Mouse (Mus musculus): ENCODE results near the gene Qrich2. TPM values are rescaled to one million over a fixed set of nuclear protein-coding genes. Genes with fewer than 3 reads are reported as not detected.
A peak's percentile ranks its signal among the peaks of the same experiment; 100 is the strongest.

Qrich2 gene
- polyA plus RNA-seq (2015; fragmentation: Nextera tagmentation; extraction: Ambion mirVana), result 0.26 TPM in 1 of 2 replicates, not detected in the other

GRCm38 (mm10) chr11:116466141-116466540, at the start of gene Qrich2:
TSS of gene Qrich2 (minus strand) at chr11:116466241.
- Histone ChIP-seq H3K9ac (ENCODE audit: low read length) (no peak within 1 kb of the TSS), H3K4me1 (replicated peaks; ENCODE audit: control insufficient read depth, insufficient read depth, low read length) (no peaks in the 10 kb centered on the region), H3K4me2 (ENCODE audit: low read depth, low read length) (no peak within 1 kb of the TSS), H3K9me3 (ENCODE audit: control insufficient read depth, low read length) (no peaks in the 10 kb centered on the region), H3K36me3 (ENCODE audit: control insufficient read depth, insufficient read depth, low read length) (peaks cover 11% of the 10 kb centered on the region), H3K27ac (ENCODE audit: low read length) (no peak within 1 kb of the TSS), H3K4me3 (ENCODE audit: low read length) (no peak within 1 kb of the TSS), H3K27me3 (ENCODE audit: control insufficient read depth, insufficient read depth, low read depth, low read length) (no peaks in the 10 kb centered on the region)
- ATAC-seq (ENCODE audit: low read depth), result no peak
- 50% methylated on average over 20 of the region's 20 CpGs for WGBS

- Histone ChIP-seq H3K4me2 (ENCODE audit: low read depth, low read length) (0 out of 2 replicates have a peak overlapping the region, but pooled peaks have one; percentile 11), H3K36me3 (ENCODE audit: control insufficient read depth, insufficient read depth, low read length) (no peaks in the 10 kb centered on the region), H3K4me3 (ENCODE audit: low read length) (no peak overlapping the region), H3K27ac (ENCODE audit: low read length) (no peak overlapping the region), H3K9ac (ENCODE audit: low read length) (no peak overlapping the region), H3K27me3 (ENCODE audit: control insufficient read depth, insufficient read depth, low read depth, low read length) (no peaks in the 10 kb centered on the region), H3K4me1 (replicated peaks; ENCODE audit: control insufficient read depth, insufficient read depth, low read length) (peaks cover 7% of the 10 kb centered on the region), H3K9me3 (ENCODE audit: control insufficient read depth, low read length) (no peaks in the 10 kb centered on the region)
- ATAC-seq (ENCODE audit: low read depth), result no peak
- 22% methylated on average over 24 of the region's 24 CpGs for WGBS
Observed at GRCm38 (mm10) chr11:116515330-116516020, 49.4 kb upstream of the Qrich2 start.

GRCm38 (mm10) chr11:116513531-116514038, 47.5 kb upstream of the Qrich2 start:
- Histone ChIP-seq H3K27ac (ENCODE audit: low read length) (0 out of 2 replicates have a peak overlapping the region, but pooled peaks have one; percentile 50), H3K27me3 (ENCODE audit: control insufficient read depth, insufficient read depth, low read depth, low read length) (no peaks in the 10 kb centered on the region), H3K4me2 (ENCODE audit: low read depth, low read length) (no peak overlapping the region), H3K36me3 (ENCODE audit: control insufficient read depth, insufficient read depth, low read length) (no peaks in the 10 kb centered on the region), H3K4me3 (ENCODE audit: low read length) (no peak overlapping the region), H3K4me1 (replicated peaks; ENCODE audit: control insufficient read depth, insufficient read depth, low read length) (peaks cover 4% of the 10 kb centered on the region), H3K9me3 (ENCODE audit: control insufficient read depth, low read length) (no peaks in the 10 kb centered on the region), H3K9ac (ENCODE audit: low read length) (no peak overlapping the region)
- ATAC-seq (ENCODE audit: low read depth), result peak; percentile 32; the same call in 1 of the 2 replicates
- 54% methylated on average over 4 of the region's 4 CpGs for WGBS

- no peak overlapping the region for H3K4me2 ChIP-seq (ENCODE audit: low read depth, low read length)
- ATAC-seq (ENCODE audit: low read depth), result no peak
- no peaks in the 10 kb centered on the region for H3K36me3 ChIP-seq (ENCODE audit: control insufficient read depth, insufficient read depth, low read length)
- H3K9ac ChIP-seq (ENCODE audit: low read length), result no peak overlapping the region
- peaks cover under 1% of the 10 kb centered on the region; the same call in 1 of the 2 replicates for H3K4me1 ChIP-seq (replicated peaks; ENCODE audit: control insufficient read depth, insufficient read depth, low read length)
- WGBS, result 73% methylated on average over 6 of the region's 6 CpGs
- no peak overlapping the region for H3K4me3 ChIP-seq (ENCODE audit: low read length)
- H3K9me3 ChIP-seq (ENCODE audit: control insufficient read depth, low read length), result no peaks in the 10 kb centered on the region
- H3K27ac ChIP-seq (ENCODE audit: low read length), result no peak overlapping the region
- no peaks in the 10 kb centered on the region for H3K27me3 ChIP-seq (ENCODE audit: control insufficient read depth, insufficient read depth, low read depth, low read length)
Observed at GRCm38 (mm10) chr11:116512987-116513386, 46.9 kb upstream of the Qrich2 start.

GRCm38 (mm10) chr11:116512154-116512553, 46.1 kb upstream of the Qrich2 start:
- Histone ChIP-seq H3K9me3 (ENCODE audit: control insufficient read depth, low read length) (no peaks in the 10 kb centered on the region), H3K9ac (ENCODE audit: low read length) (no peak overlapping the region), H3K4me2 (ENCODE audit: low read depth, low read length) (no peak overlapping the region), H3K4me1 (replicated peaks; ENCODE audit: control insufficient read depth, insufficient read depth, low read length) (no peaks in the 10 kb centered on the region; the same call in 1 of the 2 replicates), H3K27ac (ENCODE audit: low read length) (no peak overlapping the region), H3K4me3 (ENCODE audit: low read length) (no peak overlapping the region), H3K36me3 (ENCODE audit: control insufficient read depth, insufficient read depth, low read length) (no peaks in the 10 kb centered on the region), H3K27me3 (ENCODE audit: control insufficient read depth, insufficient read depth, low read depth, low read length) (no peaks in the 10 kb centered on the region)
- 88% methylated on average over 7 of the region's 7 CpGs for WGBS
- no peak for ATAC-seq (ENCODE audit: low read depth)

GRCm38 (mm10) chr11:116511301-116511868, 45.3 kb upstream of the Qrich2 start:
- Histone ChIP-seq H3K27ac (ENCODE audit: low read length) (no peak overlapping the region), H3K9ac (ENCODE audit: low read length) (no peak overlapping the region), H3K4me3 (ENCODE audit: low read length) (no peak overlapping the region), H3K4me1 (replicated peaks; ENCODE audit: control insufficient read depth, insufficient read depth, low read length) (no peaks in the 10 kb centered on the region; the same call in 1 of the 2 replicates), H3K4me2 (ENCODE audit: low read depth, low read length) (no peak overlapping the region), H3K27me3 (ENCODE audit: control insufficient read depth, insufficient read depth, low read depth, low read length) (no peaks in the 10 kb centered on the region), H3K9me3 (ENCODE audit: control insufficient read depth, low read length) (no peaks in the 10 kb centered on the region), H3K36me3 (ENCODE audit: control insufficient read depth, insufficient read depth, low read length) (no peaks in the 10 kb centered on the region)
- 37% methylated on average over 7 of the region's 7 CpGs for WGBS
- ATAC-seq (ENCODE audit: low read depth), result no peak

GRCm38 (mm10) chr11:116508689-116509088, 42.6 kb upstream of the Qrich2 start:
- Histone ChIP-seq H3K27me3 (ENCODE audit: control insufficient read depth, insufficient read depth, low read depth, low read length) (no peaks in the 10 kb centered on the region), H3K36me3 (ENCODE audit: control insufficient read depth, insufficient read depth, low read length) (no peaks in the 10 kb centered on the region), H3K27ac (ENCODE audit: low read length) (no peak overlapping the region), H3K4me1 (replicated peaks; ENCODE audit: control insufficient read depth, insufficient read depth, low read length) (no peaks in the 10 kb centered on the region; the same call in 1 of the 2 replicates), H3K4me2 (ENCODE audit: low read depth, low read length) (no peak overlapping the region), H3K9me3 (ENCODE audit: control insufficient read depth, low read length) (no peaks in the 10 kb centered on the region), H3K9ac (ENCODE audit: low read length) (no peak overlapping the region), H3K4me3 (ENCODE audit: low read length) (no peak overlapping the region)
- 34% methylated on average over 2 of the region's 2 CpGs for WGBS
- no peak for ATAC-seq (ENCODE audit: low read depth)

- 73% methylated on average over 17 of the region's 17 CpGs for WGBS
- Histone ChIP-seq H3K36me3 (ENCODE audit: control insufficient read depth, insufficient read depth, low read length) (no peaks in the 10 kb centered on the region), H3K27ac (ENCODE audit: low read length) (no peak overlapping the region), H3K27me3 (ENCODE audit: control insufficient read depth, insufficient read depth, low read depth, low read length) (no peaks in the 10 kb centered on the region), H3K9ac (ENCODE audit: low read length) (no peak overlapping the region), H3K4me1 (replicated peaks; ENCODE audit: control insufficient read depth, insufficient read depth, low read length) (no peaks in the 10 kb centered on the region), H3K9me3 (ENCODE audit: control insufficient read depth, low read length) (no peaks in the 10 kb centered on the region), H3K4me3 (ENCODE audit: low read length) (no peak overlapping the region), H3K4me2 (ENCODE audit: low read depth, low read length) (no peak overlapping the region)
- ATAC-seq (ENCODE audit: low read depth), result no peak
Observed at GRCm38 (mm10) chr11:116506151-116506875, 40.3 kb upstream of the Qrich2 start.

- no peaks in the 10 kb centered on the region for H3K36me3 ChIP-seq (ENCODE audit: control insufficient read depth, insufficient read depth, low read length)
- no peak overlapping the region for H3K27ac ChIP-seq (ENCODE audit: low read length)
- no peaks in the 10 kb centered on the region for H3K27me3 ChIP-seq (ENCODE audit: control insufficient read depth, insufficient read depth, low read depth, low read length)
- no peaks in the 10 kb centered on the region for H3K4me1 ChIP-seq (replicated peaks; ENCODE audit: control insufficient read depth, insufficient read depth, low read length)
- no peak overlapping the region for H3K4me3 ChIP-seq (ENCODE audit: low read length)
- no peaks in the 10 kb centered on the region for H3K9me3 ChIP-seq (ENCODE audit: control insufficient read depth, low read length)
- no peak for ATAC-seq (ENCODE audit: low read depth)
- no peak overlapping the region for H3K4me2 ChIP-seq (ENCODE audit: low read depth, low read length)
- no peak overlapping the region for H3K9ac ChIP-seq (ENCODE audit: low read length)
- 64% methylated on average over 5 of the region's 5 CpGs for WGBS
Observed at GRCm38 (mm10) chr11:116505573-116505972, 39.5 kb upstream of the Qrich2 start.
